Mouse (Mus musculus): ENCODE results near the gene Slc22a4. TPM values are rescaled to one million over a fixed set of nuclear protein-coding genes. Genes with fewer than 3 reads are reported as not detected.
"Not testable (repeated sequence)": the region's sequence is repeated elsewhere in the genome, so short reads cannot be mapped to it uniquely, and the experiment has no call there.

Slc22a4 gene
- polyA plus RNA-seq, 1 experiment from 2014 or later, result 2.2 TPM

DNA sequence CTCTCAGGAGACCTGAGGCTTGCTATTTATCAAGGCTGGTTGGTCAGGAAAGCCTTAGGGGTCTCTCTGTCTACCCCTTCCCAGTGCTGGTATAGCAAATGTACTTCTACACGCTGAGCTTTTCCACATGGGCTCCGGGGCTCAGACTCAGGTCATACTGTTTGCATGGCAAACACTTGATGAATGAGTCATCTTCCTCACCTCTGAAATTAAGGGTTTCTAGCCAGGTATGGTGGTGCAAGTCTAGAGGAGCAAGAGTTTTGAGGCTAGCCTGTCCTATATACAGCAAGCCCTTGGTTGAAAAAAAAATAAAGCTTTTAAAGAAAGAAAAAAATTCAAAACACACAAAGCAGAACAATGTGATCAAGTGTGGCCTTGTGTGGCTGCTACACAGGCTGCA lies 16.6 kb downstream of the Slc22a4 start:
- 0 out of 2 replicates have a peak, but pooled peaks cover 3% of the 10 kb centered on the region for H3K4me1 ChIP-seq (replicated peaks)
- H3K9me3 ChIP-seq, result no peaks in the 10 kb centered on the region
- WGBS, result 90% methylated on average over 2 of the region's 2 CpGs
- no peak overlapping the region for H3K4me3 ChIP-seq
- H3K27ac ChIP-seq, result no peak overlapping the region
- no peaks in the 10 kb centered on the region for H3K27me3 ChIP-seq (ENCODE audit: insufficient read depth, poor library complexity, severe bottlenecking)
- no peaks in the 10 kb centered on the region for H3K36me3 ChIP-seq
- DNase-seq (ENCODE audit: low spot score), result no peak

DNA sequence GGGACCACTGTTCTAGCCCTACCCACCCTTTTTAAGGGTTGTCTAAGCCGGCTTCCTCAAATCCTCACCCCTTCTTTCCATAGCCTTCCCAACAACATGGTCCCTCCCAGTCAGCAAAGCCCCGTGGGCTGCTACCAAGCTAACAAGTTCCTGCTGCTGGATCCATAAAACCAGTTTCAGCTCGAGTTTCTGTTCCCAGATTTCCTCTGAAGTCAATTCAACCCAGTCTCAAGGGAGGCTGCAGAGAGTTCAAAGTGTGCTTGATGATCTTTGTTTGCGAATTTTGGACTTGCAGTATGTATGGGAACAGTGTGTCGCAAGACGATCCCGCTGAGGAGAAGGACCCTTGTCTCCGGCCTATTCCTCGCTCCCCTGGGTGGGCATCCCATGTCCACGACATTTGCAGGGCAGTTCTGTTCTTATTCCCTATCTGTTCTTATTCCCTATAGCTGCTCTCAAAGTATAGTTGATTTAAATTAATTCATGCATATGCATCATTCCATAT lies 19.4 kb downstream of the Slc22a4 start:
- no peaks in the 10 kb centered on the region for H3K9me3 ChIP-seq
- 0 out of 2 replicates have a peak, but pooled peaks cover 3% of the 10 kb centered on the region for H3K4me1 ChIP-seq (replicated peaks)
- no peak overlapping the region for H3K4me3 ChIP-seq
- H3K27me3 ChIP-seq (ENCODE audit: insufficient read depth, poor library complexity, severe bottlenecking), result no peaks in the 10 kb centered on the region
- 64% methylated on average over 10 of the region's 10 CpGs for WGBS
- peak; percentile 4 for DNase-seq (ENCODE audit: low spot score)
- no peak overlapping the region for H3K27ac ChIP-seq
- H3K36me3 ChIP-seq, result no peaks in the 10 kb centered on the region

DNA sequence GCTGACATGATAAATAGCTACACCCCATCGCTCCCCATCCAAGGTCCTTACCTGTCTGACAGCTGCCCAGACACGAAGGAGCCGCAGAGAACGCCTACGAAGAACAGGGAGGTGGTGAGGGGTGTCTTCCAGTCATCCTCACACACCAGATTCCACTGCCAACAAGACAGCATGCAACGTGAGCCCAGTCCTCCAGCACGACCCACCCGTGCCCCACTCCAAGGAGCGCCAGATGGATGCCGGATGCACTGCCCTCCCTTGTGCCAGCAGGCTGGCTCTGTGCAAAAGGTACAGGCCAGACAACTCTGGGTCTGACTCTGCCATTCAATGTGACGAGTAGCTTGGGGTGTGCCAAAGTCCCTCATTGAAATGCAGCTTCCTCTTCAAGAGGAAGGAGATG lies 20.2 kb downstream of the Slc22a4 start:
- Histone ChIP-seq H3K27me3 (ENCODE audit: insufficient read depth, poor library complexity, severe bottlenecking) (no peaks in the 10 kb centered on the region), H3K36me3 (no peaks in the 10 kb centered on the region), H3K4me1 (replicated peaks) (peaks cover 8% of the 10 kb centered on the region; the same call in 1 of the 2 replicates), H3K9me3 (no peaks in the 10 kb centered on the region), H3K27ac (no peak overlapping the region), H3K4me3 (no peak overlapping the region)
- WGBS, result 87% methylated on average over 11 of the region's 11 CpGs
- no peak for DNase-seq (ENCODE audit: low spot score)

DNA sequence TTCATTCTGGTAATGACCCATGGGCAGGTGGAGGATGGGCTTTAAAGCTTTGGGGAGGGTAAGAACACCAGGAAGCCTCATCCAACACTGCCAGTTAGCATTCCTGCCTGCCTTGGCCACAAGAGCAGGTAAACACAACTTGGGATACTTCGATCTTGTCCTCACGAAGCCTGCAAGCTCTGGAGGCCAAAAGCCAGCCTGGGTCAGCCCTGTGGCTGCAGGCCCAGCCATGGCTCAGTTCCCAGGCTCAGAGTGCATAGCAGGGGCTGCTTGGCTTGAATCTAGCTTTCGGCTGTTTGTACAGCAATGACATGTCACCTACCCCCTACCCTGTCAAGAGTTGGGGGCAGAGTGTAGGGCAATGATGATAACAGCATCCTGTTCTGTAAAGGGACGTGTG lies 21.0 kb downstream of the Slc22a4 start:
- peaks cover 13% of the 10 kb centered on the region; the same call in 1 of the 2 replicates for H3K4me1 ChIP-seq (replicated peaks)
- DNase-seq (ENCODE audit: low spot score), result no peak
- no peaks in the 10 kb centered on the region for H3K36me3 ChIP-seq
- no peak overlapping the region for H3K4me3 ChIP-seq
- 89% methylated on average over 4 of the region's 4 CpGs for WGBS
- no peaks in the 10 kb centered on the region for H3K9me3 ChIP-seq
- no peaks in the 10 kb centered on the region for H3K27me3 ChIP-seq (ENCODE audit: insufficient read depth, poor library complexity, severe bottlenecking)
- H3K27ac ChIP-seq, result no peak overlapping the region

DNA sequence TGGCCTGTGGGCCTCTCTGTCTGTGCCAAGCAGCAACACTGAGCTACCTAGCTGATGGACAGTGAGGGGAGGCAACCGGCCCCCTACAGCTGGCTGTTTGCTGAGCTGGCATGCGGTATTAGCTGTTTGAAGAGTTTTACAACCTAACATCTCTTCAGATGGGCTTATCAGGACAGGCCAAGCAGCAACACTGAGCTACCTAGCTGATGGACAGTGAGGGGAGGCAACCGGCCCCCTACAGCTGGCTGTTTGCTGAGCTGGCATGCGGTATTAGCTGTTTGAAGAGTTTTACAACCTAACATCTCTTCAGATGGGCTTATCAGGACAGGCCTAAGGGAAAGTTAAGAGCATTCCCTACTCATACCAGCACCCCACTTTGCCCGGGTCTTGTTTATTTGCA lies 21.5 kb downstream of the Slc22a4 start:
- 70% methylated on average over 5 of the region's 5 CpGs for WGBS
- not testable (repeated sequence) for H3K27me3 ChIP-seq (ENCODE audit: insufficient read depth, poor library complexity, severe bottlenecking); H3K36me3 ChIP-seq; H3K9me3 ChIP-seq; H3K27ac ChIP-seq; DNase-seq (ENCODE audit: low spot score); H3K4me3 ChIP-seq
- H3K4me1 ChIP-seq (replicated peaks), result peaks cover 13% of the 10 kb centered on the region; the same call in 1 of the 2 replicates

DNA sequence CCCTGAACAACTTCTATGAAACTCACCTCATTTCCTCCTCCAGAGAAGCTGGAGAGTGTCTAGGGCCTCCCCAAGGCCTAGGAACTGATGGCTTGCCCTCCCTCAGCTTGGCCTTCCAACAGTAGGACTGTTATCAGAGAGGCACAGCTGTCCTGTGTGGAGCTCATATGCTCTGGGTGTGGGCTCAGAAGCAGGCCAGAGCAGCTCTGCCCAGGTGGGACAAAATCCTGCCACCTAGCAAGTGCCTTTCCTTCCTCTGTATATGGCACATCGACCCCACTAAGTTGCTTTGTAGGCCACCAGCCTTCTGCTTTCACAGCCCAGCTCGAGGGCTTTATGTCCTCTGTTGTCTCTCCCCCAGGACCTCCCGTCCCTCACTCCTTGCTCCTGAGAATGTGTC lies 23.2 kb downstream of the Slc22a4 start:
- Histone ChIP-seq H3K4me3 (no peak overlapping the region), H3K9me3 (no peaks in the 10 kb centered on the region), H3K27ac (no peak overlapping the region), H3K27me3 (ENCODE audit: insufficient read depth, poor library complexity, severe bottlenecking) (no peaks in the 10 kb centered on the region), H3K4me1 (replicated peaks) (peaks cover 13% of the 10 kb centered on the region; the same call in 1 of the 2 replicates), H3K36me3 (no peaks in the 10 kb centered on the region)
- WGBS, result 79% methylated on average over 3 of the region's 3 CpGs
- DNase-seq (ENCODE audit: low spot score), result no peak

DNA sequence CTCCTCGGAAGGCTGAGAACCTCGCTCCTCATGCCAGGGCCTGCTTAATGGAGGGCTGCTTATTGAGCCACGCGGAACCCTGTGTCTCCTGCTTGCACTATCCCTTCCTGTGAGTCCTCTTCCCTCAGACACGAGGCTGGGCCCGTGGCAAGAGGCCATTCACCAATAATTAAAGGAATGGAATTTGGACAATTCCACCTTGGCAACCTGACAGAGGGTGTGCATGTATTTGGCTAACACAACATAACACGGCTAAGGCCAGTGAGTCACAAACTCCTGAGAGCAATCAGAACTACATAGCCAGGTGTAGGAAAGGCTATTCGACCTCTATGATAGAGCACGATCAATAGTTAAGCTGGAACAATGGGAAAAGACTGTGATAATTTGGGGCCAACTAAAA lies 23.7 kb downstream of the Slc22a4 start:
- peak overlapping the region; percentile 5; the same call in 1 of the 2 replicates for H3K27ac ChIP-seq
- 87% methylated on average over 9 of the region's 9 CpGs for WGBS
- no peaks in the 10 kb centered on the region for H3K36me3 ChIP-seq
- H3K27me3 ChIP-seq (ENCODE audit: insufficient read depth, poor library complexity, severe bottlenecking), result no peaks in the 10 kb centered on the region
- no peaks in the 10 kb centered on the region for H3K9me3 ChIP-seq
- DNase-seq (ENCODE audit: low spot score), result no peak
- H3K4me1 ChIP-seq (replicated peaks), result peaks cover 13% of the 10 kb centered on the region; the same call in 1 of the 2 replicates
- no peak overlapping the region for H3K4me3 ChIP-seq

DNA sequence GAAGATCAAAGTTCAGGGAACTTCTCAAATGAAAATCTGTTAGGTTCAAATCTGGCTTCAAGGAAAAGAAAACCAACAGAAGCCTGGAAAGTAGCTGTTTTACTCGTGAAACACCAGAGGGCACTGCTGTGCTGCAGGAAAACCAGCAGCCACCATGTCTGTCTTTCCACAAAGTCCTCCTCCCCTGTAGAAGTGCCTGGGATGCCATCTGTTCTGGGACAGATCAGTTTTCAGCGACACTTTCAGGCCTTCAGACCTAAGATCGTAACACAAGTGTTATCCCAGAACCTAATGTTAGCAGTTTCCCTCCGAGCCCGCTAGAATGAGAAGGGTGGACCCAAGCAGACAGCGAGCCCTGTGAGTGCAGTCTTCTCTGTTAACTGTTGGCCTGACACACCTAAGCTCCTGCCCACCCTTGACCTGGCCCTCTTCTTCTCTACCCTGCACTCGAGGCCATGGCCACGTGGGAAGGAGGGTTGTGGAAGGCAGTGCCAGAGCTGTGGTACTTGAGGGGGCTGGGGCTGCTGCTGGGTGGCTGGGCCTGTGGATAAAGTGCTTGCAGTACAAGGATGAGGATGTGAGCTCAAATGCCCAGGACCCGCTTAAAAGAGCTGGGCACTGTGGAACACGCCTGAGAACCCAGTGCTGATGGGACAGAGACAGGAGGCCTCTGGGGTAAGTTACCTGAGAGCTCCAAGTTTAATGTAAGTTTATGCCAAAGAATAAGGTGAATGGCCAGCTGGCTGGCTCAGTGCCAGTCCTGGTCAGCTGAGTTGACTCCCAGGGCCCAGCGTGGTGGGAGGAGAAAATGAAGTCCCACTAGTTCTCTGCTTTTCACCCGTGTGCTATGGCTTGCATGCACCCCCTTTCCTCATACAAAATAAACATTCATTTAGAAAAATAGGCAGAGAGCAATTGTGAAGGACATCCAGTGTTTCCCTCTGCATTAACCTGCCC lies 24.9 kb downstream of the Slc22a4 start:
- peak; percentile 64 for DNase-seq (ENCODE audit: low spot score)
- H3K9me3 ChIP-seq; H3K36me3 ChIP-seq; H3K4me3 ChIP-seq; H3K27me3 ChIP-seq (ENCODE audit: insufficient read depth, poor library complexity, severe bottlenecking): not testable (repeated sequence)
- 51% methylated on average over 12 of the region's 12 CpGs for WGBS
- H3K27ac ChIP-seq, result peak overlapping the region; percentile 59; the same call in 1 of the 2 replicates
- peaks cover 13% of the 10 kb centered on the region; the same call in 1 of the 2 replicates for H3K4me1 ChIP-seq (replicated peaks)

DNA sequence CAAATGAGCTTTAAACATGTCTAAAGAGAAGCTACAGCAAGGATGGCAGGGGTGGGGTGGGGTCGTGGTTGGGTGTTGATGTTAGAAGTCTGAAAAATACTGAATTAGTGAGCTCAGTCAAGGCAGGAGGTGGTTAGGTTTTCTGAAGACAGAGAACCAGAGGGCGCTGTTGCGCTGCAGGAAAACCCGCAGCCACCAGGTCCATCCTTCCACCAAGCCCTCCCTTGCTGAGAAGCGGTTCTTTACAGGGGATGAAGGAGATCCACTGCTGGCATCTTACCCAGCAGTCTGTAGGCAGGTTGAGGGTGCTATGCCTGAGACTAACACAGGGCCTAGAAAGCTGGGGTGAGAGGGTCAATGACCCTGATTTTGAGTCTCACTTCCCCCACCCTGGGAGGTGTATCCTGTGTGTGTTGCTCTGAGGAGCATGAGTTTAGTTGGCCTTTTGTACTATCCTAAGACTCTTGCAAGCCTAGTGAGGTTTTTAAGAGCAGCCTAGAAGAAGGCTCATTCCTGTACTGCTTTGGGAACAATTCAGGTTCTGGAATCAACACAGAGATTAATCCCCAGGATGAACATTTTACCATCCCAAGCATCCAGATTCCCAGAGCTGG lies 25.6 kb downstream of the Slc22a4 start:
- peak; percentile 63 for DNase-seq (ENCODE audit: low spot score)
- Histone ChIP-seq H3K9me3 (no peaks in the 10 kb centered on the region), H3K4me3 (no peak overlapping the region), H3K27me3 (ENCODE audit: insufficient read depth, poor library complexity, severe bottlenecking) (no peaks in the 10 kb centered on the region), H3K27ac (0 out of 2 replicates have a peak overlapping the region, but pooled peaks have one; percentile 23), H3K4me1 (replicated peaks) (peaks cover 13% of the 10 kb centered on the region; the same call in 1 of the 2 replicates), H3K36me3 (no peaks in the 10 kb centered on the region)
- 6% methylated on average over 5 of the region's 5 CpGs for WGBS

DNA sequence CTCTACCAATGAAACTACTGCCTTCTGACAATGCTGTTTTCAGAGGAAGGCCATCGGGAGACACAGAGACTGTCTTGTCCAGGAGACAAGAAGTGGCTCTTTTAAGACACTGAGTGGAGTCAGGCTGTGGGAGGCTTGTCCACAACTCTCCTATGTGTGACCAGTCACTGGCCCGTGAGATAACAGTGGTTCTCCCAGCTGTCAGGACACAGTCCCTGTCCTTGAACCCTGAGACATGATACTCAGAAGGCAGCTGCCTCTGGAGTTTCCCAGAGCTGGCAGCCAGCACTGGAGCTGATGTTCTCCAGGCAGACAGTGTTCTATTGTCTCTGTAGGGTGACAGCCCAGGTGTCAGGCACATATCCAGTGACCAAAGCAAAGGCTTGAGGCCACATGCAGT lies 30.2 kb downstream of the Slc22a4 start:
- WGBS, result 86% methylated on average over 2 of the region's 2 CpGs
- DNase-seq (ENCODE audit: low spot score), result no peak
- Histone ChIP-seq H3K4me3 (no peak overlapping the region), H3K9me3 (no peaks in the 10 kb centered on the region), H3K4me1 (replicated peaks) (peaks cover 4% of the 10 kb centered on the region; the same call in 1 of the 2 replicates), H3K36me3 (no peaks in the 10 kb centered on the region), H3K27me3 (ENCODE audit: insufficient read depth, poor library complexity, severe bottlenecking) (no peaks in the 10 kb centered on the region), H3K27ac (no peak overlapping the region)

DNA sequence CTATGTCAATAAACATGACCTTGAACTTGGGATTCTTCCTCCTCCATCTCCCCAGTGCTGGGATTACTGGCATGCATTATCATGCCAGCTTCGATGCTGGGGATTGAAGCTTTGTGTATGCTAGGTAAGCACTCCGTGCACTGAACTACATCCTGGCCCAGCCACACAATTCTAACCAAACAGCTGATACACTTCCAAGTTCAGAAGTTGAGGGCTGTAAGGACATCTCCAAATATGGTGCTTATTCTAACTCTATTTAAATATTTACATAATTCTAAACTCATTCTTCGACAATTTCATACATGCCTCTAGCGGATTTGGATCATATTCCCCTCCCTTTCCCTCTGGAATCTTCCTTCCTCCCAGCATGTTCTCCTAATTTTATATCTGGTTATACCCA lies 35.6 kb downstream of the Slc22a4 start:
- 91% methylated on average over 4 of the region's 4 CpGs for WGBS
- Histone ChIP-seq H3K4me1 (replicated peaks) (no peaks in the 10 kb centered on the region), H3K27me3 (ENCODE audit: insufficient read depth, poor library complexity, severe bottlenecking) (no peaks in the 10 kb centered on the region), H3K27ac (no peak overlapping the region), H3K36me3 (no peaks in the 10 kb centered on the region), H3K9me3 (no peaks in the 10 kb centered on the region), H3K4me3 (no peak overlapping the region)
- DNase-seq (ENCODE audit: low spot score), result no peak

DNA sequence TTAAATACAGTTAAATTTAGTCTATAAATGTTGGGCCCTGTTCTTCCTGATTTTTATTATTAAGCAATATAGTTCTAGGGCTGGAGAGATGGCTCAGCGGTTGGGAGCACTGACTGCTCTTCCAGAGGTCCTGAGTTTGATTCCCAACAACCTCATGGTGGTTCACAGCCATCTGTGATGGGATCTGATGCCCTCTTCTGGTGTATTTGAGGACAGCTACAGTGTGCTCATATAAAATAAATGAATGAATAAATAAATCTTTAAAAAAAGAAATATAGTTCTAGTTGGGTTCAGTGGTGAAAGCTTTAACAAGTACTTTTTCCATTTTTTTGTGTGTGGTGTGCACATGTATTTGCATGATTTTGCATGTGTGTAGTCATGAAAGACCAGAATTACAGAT lies 38.7 kb downstream of the Slc22a4 start:
- H3K27me3 ChIP-seq (ENCODE audit: insufficient read depth, poor library complexity, severe bottlenecking), result no peaks in the 10 kb centered on the region
- H3K27ac ChIP-seq, result no peak overlapping the region
- 57% methylated on average over 1 of the region's 1 CpGs for WGBS
- no peaks in the 10 kb centered on the region for H3K9me3 ChIP-seq
- no peaks in the 10 kb centered on the region for H3K36me3 ChIP-seq
- no peak for DNase-seq (ENCODE audit: low spot score)
- H3K4me1 ChIP-seq (replicated peaks), result no peaks in the 10 kb centered on the region
- no peak overlapping the region for H3K4me3 ChIP-seq

DNA sequence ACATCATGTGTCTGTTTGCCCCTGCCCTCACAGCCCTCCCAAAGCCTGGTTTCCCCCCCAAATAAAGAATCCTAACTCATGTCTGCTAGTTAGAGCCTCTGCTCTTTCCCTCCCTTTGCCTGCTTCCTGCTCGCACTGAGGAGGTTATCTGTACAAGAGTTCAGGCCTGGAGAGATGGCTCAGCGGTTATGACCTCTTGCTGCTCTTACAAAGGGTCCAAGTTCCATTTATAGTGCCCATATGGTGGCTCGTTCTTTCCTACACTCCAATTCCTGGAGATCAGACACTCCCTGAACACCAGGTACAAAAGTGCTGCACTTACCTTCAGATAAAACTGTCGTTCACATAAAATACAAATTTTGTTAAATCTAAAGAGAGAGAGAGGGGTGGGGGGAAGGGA lies 39.8 kb downstream of the Slc22a4 start:
- no peak for DNase-seq (ENCODE audit: low spot score)

More for the DNA sequence above, 39.8 kb downstream of the Slc22a4 start:
- no peaks in the 10 kb centered on the region for H3K9me3 ChIP-seq
- H3K27ac ChIP-seq, result no peak overlapping the region
- H3K4me3 ChIP-seq, result no peak overlapping the region
- no peaks in the 10 kb centered on the region for H3K27me3 ChIP-seq (ENCODE audit: insufficient read depth, poor library complexity, severe bottlenecking)
- no peaks in the 10 kb centered on the region for H3K4me1 ChIP-seq (replicated peaks)
- H3K36me3 ChIP-seq, result no peaks in the 10 kb centered on the region
- WGBS, result 84% methylated on average over 4 of the region's 4 CpGs
